ENCODE assay signal across 15 mouse cellular contexts in the genomic region with DNA sequence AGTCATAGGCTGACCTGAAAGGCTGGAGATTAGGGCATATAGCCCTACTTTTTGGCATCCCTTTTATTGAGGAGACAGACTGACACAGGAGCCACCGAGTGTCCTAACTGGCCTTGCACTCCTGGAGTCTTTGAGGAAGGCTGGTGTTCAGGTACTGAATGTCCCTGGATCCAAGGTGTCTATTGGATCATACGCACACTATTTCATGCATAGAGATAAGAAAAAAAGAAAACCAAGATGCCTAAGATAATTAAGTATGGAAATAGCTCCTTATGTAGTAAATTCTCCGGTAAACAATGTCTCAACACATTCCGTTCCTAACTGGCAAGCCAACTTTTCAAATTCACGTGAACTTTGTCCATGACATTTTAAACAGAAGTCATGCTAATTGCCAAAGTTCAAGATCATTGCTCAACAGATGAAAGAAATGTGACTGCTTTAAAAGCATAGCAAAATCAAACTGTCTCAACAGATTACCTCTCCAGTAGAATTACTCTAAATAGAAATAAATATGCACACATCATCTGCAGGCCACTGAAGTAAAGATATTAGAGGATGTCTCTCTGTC. TPM values are rescaled to one million over a fixed set of nuclear protein-coding genes. Genes with fewer than 3 reads are reported as not detected.
"Had no signal": no experiment of that assay in that cellular context is flagged by ENCODE, and none has a peak within 500 bp of the region (broad histone marks: within the 10 kb centered on the region; RNA-seq: fewer than 3 reads in every experiment).

No protein-coding gene starts in this region.

- H3K27ac ChIP-seq: hindbrain, embryonic 13.5 days; hindbrain, postnatal 0 days; kidney, postnatal 0 days; limb, embryonic 15.5 days; midbrain, embryonic 10.5 days; neural tube, embryonic 15.5 days had no signal

- H3K9ac ChIP-seq: hindbrain, embryonic 13.5 days; limb, embryonic 15.5 days; neural tube, embryonic 15.5 days had no signal

- H3K27me3 ChIP-seq: hindbrain, embryonic 13.5 days; limb, embryonic 15.5 days; neural tube, embryonic 15.5 days had no signal

- H3K4me1 ChIP-seq: hindbrain, embryonic 13.5 days; limb, embryonic 15.5 days; midbrain, embryonic 10.5 days; neural tube, embryonic 15.5 days had no signal

- DNase-seq: layer of hippocampus, adult 9-11 months; layer of hippocampus, postnatal 36 days; lung, adult 18-20 months; midbrain, embryonic 14.5 days; spleen, adult 18-20 months; thymus, adult 18-20 months; thymus, postnatal 14 days had no signal

- H3K36me3 ChIP-seq: hindbrain, embryonic 13.5 days; limb, embryonic 15.5 days; midbrain, embryonic 10.5 days; neural tube, embryonic 15.5 days had no signal

- H3K4me3 ChIP-seq: hindbrain, embryonic 13.5 days; limb, embryonic 15.5 days; midbrain, embryonic 10.5 days; myocyte; neural tube, embryonic 15.5 days had no signal

RNA-seq across cellular contexts. Expression of a gene that starts 45.9 kb away (rescaled TPM):
- total RNA-seq: megakaryocyte, adult 5-6 weeks had no signal
- polyA plus RNA-seq: myocyte had no signal
